Mouse (Mus musculus): ENCODE measurements around the gene Pf4.

DNA sequence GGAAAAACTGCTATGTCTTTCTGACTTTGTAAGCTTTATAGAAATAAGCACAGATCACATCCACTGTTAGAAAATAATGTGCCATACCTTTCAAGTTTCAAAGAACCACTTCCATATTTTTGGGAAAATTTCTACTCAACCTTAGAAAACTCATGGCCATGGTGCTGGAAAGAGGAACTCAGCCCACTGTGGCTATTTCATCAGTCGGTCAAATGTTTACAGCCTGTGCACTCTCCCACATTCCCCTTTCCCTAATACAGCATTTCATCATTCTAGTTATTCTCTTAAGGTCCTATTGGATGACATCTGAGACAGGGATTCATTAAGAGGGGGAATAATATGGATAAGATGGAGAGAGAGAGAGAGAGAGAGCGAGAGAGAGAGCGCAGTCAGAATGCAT, 11.5 kb downstream of the Pf4 start:
- TF ChIP-seq CTCF (IDR thresholded peaks at IDR 0.05; ENCODE audit: low read depth) (no peak), EP300 (IDR thresholded peaks at IDR 0.05; ENCODE audit: low read depth) (no peak)
